Mouse (Mus musculus) spleen, postnatal 36 days (tissue): ENCODE measurements around the gene Csnk2b.
"Not testable (repeated sequence)": the region's sequence is repeated elsewhere in the genome, so short reads cannot be mapped to it uniquely, and the experiment has no call there.

Source experiments
- DNase-seq, 2 experiments: peaks; one replicate each; pipeline ENCODE4 v3.0.0; 2022; ENCODE audit warnings: low spot score in 2 of 2, mixed read lengths in 1 of 2

Gene Csnk2b

DNA sequence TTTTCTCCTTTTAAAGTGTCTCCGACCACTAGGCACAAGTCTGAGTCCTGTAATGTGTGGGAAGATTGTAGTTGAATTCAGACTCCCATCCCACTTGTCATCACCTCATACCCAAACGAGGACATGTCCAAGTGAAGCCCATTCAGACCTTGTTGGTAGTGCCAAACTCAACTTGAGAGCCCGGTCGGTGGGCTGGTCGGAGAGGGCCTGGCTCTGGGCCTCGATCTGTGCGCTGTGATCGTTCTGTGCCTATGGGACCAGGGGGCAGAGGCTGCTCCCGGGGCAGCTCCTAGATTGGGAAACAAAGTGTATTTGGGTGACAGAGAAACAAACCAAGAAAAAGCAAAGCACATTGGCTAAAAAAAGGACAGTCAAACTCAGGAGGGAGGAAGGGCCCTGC, 31.2 kb upstream of the Csnk2b start:
- no peak for DNase-seq

DNA sequence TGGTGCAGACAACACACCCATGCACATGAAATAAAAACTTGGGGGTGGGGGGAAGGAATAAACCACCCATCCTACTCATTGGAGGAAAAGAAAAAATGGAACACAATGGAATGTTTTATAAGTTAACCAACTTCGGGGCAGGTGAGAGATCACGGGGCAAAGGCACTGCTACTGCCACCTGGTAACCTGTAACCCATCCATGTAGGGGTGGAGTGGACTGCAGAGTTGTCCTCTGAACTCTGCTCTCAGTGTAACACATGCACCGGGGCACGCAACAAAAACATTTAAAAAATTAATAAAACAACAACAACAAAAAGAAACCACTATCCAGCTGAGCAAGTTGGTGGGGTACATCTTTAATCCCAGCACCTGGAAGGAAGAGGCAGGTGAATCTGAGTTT, 30.3 kb upstream of the Csnk2b start:
- no peak for DNase-seq

DNA sequence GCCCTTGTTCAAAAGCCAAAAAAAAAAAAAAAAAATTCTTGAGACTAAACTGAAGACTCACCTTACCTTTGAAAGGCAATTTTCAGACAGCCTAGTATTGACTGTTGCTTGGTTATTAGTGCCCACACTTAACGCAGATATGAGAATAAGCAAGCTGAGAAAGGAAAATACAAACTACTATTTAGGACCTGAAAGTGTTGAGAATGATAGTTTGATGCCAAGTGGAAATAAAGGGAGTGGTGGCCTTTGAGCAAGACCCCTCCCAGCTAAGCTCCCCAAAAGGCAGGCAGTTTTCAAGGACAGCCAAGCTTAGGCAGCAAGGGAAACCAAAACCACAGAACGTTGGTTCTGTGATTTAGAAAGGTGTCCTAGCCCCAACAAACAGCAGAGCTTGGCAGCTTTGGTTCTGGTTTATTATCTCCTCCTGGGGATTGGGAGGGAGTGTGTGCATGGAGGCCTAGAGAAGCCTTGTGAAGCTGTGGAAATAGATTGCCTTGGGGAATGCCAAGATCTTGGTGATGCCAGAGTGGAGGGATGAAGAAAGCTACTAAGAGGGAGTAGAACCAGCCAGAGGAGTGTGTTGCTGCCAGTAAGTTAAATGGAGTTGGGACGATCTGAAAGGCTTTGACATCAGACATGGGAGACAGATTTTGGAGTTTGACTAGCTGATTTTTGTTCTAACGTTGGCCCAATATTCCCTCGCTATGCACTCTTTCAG, 26.2 kb upstream of the Csnk2b start:
- no peak for DNase-seq

DNA sequence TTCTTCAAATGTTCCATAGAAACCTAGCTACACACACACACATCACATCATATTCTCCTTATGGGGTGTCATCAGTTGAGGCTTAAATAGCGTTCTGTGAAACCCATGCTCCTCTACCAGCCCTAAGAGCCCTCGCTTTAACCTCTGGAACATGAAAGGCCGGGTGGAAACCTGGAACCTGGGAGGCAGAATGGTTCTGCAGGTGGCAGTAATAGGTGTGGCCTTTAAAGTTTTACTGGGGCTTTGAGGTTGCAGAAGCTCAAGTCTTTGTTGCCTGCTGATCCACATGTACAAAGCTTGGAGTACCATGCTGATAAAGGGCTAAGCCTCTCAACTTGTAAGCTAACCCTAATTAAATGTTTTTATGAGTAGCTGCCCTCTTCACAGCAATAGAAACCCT, 25.5 kb upstream of the Csnk2b start:
- no peak for DNase-seq

DNA sequence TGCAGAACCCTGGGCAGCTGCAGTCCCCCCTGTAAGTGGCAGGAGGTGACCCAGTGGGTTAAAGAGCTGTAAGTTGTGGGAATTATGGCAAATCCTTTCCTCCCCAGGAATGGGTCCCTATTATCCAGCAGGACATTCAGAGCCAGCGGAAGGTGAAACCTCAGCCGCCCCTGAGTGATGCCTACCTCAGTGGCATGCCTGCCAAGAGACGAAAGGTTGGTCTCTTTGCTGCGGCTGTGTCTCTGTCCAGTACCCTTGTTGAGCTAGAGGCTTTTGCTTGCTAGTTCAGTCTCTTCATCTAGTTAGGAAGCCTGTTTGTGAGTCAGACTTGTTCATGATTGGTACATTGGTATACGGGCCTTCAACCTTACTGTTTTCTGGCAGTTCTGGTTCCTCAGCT, 24.3 kb upstream of the Csnk2b start:
- DNase-seq: no peak

DNA sequence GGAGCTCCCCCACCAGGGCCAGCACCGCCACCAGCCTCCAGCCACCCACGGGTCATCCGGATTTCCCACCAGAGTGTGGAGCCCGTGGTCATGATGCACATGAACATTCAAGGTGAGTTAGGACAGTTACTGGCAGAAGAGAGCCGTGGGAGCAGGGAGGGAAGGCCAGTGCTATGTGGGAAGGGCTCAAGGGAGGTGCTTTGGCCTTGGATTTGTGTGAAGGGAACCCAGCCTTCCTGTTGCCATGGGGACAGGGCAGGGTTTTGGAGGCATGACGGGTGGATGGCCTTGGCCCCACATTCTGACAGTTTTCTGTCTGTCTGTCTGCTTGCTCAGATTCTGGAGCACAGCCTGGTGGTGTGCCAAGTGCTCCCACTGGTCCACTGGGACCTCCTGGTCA, 20.1 kb upstream of the Csnk2b start:
- no peak for DNase-seq

DNA sequence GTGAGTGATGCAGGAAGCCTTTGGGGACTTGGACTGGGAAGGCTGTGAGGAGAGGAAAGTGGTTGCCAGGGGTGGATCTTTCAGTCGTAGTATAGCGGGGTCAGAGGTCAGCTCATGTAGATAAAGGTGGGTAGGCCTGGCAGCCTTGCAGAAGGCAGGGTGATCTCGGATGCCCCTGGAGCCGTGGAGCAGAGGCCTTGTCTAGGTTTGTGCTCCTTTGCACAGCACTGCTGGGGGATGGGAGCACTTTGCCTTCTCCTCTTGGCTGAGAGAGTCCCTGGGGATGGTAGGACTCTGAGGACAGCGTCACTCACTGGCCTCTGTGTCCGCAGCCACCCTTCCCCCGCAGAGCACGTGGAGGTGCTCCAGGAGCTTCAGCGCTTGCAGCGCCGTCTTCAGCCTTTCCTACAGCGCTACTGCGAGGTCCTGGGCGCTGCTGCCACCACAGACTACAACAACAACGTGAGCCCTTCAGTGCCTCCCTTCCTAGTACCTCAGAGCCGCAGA, 18.7 kb upstream of the Csnk2b start:
- no peak for DNase-seq

DNA sequence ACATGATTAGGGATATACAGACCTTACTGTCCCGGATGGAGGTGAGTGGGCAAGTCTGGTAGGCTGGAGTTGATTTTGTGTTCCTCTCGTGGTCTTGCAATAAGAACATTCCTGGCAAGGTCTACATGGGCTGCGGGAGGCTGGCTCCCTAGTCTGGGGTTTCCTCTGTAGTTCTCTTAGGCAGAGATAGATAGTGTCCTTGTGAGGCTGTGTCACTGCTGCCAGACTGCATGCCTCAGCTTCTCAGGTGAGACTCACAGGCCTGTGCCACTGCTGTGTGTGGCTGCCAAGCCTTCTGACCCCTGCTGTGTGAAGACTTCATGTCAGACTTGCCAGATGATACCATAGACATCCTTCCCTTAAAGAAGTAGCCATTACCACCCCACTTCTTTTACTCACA, 17.4 kb upstream of the Csnk2b start:
- DNase-seq: no peak

DNA sequence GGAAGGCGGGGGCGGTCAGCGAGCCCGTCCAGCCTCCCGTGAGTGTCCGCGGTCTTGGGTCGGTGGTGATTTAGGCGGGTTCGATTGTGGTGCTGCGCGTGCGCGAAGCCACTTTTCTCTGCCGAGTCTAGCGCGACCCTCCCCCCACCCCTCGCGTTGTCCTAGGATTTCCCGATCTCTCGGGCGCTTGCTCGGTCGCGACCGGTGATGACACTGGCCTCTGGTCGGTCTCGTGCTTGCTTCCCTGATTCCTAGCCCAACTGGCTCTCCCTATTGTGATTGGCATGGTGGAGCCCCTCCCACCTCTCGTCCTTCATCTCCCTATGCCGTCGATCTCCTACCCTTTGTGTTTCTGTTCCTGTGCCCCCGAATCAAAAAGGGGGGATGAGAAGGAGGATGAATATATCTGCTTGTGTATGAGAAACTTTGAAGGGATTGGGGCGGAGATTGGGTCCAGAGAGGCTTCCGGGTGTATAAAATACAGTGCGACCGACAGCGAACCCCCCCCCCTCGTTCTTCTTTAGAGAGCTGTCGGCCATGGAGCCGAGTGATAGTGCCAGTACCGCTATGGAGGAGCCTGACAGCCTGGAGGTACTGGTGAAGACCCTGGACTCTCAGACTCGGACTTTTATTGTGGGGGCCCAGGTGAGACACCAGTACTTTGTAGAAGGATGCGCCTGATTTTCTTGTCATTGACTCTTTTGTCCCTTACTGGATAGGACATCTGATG, 13.9 kb upstream of the Csnk2b start:
- DNase-seq: no peak

DNA sequence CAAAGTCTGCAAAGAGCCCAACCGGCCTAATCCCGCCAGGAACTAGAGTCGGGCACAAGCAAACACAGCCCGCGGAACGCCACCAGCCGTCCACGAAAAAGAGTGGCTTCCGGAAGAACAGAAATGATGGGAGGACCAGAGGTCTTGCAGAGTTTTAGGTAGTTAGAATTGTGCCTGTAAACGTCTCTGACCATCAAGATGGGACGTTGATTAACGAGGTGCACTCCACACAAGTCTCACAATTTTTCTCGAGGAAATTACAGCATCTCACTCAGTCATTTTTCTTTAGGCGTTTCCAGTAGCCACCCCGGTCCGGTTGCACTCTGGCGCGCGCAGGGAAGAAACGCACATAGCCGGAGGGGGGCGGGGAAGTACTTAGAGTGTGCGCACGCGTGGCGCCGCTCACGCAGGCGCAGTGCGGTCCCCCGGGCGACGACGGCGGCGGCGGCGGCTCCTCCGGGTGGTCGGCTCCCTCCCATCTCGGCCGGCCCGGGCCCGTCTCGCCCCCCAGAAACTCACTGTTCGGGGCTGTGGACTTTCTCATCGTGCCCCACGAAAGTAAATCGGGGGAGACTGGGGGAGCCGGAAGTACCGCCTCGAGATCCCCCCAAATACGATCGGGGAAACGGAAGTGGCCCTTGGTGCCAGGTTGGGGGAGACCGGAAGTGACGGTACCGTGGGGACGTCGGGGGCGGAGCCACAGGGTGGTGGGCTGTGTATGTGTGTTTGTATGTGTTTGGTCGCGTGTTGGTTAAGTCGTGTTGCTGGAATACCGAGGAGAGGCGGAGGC, 13.1 kb upstream of the Csnk2b start, which contains the start of gene Bag6:
Gene Bag6, plus strand, starts transcription at position 378 of the 790 bp plus-strand sequence.
- DNase-seq: peak; percentile 89 to 92

DNA sequence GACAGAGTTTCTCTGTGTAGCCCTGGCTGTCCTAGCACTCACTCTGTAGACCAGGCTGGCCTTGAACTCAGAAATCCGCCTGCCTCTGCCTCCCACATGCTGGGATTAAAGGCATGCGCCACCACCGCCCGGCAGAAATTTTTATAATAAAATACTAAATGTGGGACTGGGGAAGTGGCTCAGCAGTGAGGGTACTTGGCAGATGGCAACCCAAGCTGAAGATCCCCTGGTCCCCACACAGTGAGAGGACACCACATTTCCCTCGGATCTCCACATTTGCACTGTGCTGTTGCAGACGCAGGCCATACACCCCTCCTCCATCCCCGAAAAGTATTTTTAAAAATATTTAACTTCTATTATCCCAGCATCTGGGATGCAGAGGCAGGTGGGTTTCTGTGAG, 11.7 kb upstream of the Csnk2b start:
- no peak for DNase-seq

DNA sequence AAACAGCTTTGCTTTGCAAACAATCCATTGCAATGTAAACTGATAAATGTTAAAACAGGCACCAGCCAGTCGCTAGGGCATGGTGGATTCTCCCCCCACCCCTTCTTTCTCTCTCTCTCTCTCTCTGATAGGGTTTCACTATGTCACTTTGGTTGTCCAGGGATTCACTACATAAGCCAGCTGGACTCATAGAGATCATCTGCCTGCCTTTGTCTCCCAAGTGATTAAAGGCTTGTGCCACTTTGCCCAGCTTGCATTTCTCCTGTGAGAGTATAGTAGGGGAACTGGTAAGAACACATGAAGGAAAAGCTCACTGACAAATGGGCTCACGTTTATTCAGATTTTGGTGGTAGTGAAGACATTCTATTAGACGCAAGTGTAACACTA, 10.3 kb upstream of the Csnk2b start:
- no peak for DNase-seq

DNA sequence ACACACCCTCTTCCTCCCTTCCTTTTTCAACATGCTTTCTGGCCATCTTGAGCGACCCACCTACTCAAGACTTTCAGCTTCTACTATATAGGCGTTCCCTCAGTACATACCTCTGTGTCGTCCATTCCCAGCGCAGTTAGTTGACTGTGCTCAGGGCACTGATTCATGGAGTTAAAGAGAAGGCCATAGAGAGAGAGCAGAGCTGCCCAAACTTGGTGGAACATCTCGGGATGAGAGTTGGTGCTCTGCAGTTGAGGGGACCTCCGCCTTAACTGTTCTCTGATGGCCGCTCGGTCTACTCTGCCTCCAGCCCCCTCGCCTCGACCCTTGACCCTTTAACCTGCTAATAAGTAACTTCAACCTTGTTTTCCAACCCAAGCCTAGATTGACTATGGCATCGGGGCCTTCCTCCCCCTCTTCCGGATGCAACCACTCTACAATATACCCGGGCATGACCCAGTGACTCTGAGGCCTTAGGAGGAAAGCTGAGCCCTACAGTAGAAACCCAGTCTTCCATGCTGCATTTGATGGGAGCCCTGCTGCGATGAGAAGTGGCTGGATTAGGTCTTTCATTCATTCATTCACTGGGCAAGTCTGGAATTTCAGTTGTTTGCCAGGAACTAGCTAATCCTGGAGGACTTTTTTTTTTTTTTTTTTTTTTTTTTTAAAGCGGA, 9.8 kb upstream of the Csnk2b start, which contains the start of gene Apom:
Gene Apom, minus strand, starts transcription at position 551 of the 674 bp plus-strand sequence.
- DNase-seq: no peak

DNA sequence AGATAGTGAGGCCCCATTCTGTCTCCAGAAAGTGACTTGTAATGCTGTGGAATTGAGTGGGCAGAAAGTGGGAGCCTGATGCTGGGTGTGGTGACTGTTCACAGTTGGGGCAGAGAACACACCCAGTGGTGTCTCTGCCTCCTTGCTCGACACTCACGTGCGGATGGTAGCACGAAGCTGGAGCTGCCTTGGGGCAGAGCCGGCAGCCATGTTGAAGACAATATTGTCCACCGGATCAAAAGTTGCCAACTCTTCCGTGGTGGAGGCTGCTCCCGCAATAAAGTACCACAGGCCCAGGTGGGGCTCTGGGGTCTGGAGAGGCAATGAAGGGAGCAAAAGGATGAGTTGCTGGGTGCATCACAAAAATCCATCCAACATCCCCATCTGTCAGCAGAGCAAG, 9.2 kb upstream of the Csnk2b start:
- no peak for DNase-seq

DNA sequence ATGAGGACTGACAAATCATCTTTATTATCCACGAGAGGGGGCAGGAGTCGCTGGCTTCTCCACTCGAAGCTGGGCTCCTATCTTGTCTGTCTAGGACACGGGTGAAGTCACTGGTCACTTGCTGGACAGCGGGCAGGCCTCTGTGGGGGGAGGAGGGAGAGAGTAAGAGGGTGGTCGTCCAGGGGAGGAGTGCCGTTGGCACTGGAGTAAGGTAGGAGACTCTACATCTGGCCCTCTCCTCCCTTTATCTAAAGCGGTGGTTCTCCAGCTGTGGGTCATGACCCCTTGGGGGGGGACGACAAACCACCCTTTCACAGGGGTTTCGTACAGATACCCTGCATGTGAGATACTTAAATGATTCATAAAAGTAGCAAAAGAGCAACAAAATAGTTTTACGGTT, 7.1 kb upstream of the Csnk2b start:
- no peak for DNase-seq

DNA sequence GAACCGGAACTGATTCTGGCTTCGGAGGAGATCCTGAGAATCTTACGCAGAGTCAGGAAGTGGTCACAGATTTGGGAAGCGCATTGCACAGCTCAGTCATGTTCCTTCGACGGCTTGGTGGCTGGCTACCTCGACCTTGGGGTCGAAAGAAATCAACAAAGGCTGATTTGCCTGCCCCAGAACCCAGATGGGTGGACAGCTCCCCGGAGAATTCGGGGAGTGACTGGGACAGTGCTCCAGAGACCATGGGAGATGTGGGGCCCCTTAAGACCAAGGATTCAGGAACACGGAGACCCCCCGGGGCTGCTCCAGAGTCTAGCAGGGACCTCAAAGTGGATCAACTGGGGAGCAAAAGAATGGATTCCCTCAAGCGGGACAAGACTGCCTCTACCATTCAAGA, 5.2 kb upstream of the Csnk2b start:
- no peak for DNase-seq

DNA sequence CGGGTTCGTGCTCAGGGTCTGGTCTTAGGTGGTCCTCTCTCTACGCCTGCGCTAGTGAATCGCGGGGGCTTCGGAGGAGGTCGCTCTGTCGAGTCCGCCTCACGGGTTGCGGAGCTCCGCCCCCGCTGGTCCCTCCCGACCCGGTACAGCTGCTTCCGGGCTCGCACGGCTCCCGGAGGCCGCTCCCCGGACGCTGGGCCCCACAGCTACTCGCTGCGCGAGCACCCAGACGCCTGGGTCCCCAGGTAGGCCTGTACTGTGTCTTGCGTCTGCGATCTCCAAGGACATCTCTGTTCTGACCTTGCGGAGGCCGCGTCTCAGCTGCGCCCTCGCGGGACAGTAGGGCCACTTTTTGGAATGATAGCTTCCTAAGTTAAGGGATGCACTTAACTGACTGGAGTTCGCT, 4.4 kb upstream of the Csnk2b start, which contains the start of gene D17H6S53E:
Gene D17H6S53E, plus strand, starts transcription at position 168 of the 406 bp plus-strand sequence.
- DNase-seq: peak; percentile 79 to 81

DNA sequence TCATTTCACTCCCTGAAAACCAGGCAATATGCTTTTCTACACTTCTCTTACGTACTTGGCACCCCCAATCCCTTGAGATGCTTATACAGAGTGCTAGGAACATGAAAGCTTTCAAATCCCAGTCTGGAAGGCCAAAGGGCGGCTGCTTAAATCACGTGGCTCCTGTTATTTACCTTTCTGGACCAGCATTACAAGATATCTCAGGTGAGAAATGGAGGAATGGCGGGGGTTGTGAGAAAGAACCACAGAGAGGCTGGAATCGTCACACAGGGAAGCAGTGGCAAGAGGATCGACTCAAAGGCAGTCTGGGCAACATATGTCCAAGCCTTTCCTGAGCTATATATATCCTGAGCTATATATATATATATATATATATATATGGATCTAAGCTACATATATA, 3.7 kb upstream of the Csnk2b start:
- no peak for DNase-seq

DNA sequence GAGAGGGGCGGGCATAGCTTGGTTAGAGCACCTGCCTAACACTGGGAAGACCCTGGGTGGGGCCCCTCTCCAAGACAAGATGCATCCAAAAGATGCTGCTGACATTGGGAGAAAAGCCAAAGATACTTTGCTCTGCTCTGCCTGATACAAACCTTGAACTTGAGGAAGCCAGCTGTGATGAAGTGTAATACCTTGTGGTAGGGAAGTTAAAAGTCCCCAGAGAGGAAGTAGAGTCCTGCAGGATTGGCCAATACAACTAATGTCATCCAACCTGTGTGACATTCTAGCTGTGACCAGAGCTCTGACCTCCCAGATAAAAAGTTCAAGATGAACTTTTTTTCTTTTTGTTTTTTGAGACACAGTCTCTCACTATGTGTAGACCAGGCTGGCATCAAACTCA, 3.2 kb upstream of the Csnk2b start:
- no peak for DNase-seq

DNA sequence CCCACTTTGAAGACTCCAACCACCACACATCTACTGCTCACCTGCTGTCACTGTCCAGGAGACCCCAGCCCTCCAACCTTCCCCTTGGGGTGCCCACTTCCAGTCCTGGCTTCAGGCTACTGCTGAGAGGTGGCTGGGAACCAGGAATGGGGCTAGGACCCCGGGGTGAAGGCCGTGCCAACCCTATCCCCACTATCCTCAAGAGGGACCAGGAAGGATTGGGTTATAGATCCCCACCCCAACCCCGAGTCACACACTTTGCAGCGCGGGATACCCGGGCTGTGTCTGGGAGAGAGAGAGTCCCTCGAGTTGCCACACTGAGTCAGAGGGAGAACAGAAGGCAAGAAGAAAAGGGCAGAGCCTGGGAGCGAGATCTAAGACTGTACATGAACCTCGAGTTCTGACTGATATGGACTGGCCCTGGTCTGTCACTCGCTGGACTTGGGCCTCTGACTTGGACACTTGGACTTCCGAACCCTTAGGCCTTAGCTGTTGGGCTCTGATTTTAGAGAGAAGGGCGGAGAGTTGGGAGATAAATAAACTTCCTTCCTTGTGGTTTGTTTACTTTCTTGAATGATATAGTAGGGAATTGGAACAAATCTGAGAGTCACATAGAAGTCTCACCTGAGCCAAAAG, 2.5 kb upstream of the Csnk2b start:
- DNase-seq: not testable (repeated sequence)

DNA sequence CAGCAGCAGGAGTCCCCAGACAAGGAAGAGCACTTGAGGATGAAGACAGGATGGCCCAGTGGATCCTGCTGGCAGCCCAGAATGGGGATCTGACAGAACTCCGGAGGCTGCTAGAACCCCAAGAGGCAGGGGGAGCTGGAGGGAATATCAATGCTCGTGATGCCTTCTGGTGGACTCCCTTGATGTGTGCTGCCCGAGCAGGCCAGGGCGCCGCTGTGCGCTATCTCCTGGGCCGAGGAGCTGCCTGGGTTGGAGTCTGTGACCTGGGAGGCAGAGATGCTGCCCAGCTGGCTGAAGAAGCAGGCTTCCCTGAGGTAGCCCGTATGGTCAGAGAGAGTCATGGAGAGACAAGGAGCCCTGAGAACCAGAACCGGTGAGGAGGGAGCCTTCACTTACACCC, 1.4 kb upstream of the Csnk2b start:
- not testable (repeated sequence) for DNase-seq
